Mouse (Mus musculus) cerebral cortex, adult 2 months (tissue): ENCODE results near the gene Tnfsf13.

Experiments used
- WGBS: fragments of 180-500 bp; shearing (Covaris S2); methylation state at CpG from one replicate; pipeline ENCODE4 v1.1.7; 2018; 5-methylcytosine and 5-hydroxymethylcytosine counted together

Tnfsf13 gene

DNA sequence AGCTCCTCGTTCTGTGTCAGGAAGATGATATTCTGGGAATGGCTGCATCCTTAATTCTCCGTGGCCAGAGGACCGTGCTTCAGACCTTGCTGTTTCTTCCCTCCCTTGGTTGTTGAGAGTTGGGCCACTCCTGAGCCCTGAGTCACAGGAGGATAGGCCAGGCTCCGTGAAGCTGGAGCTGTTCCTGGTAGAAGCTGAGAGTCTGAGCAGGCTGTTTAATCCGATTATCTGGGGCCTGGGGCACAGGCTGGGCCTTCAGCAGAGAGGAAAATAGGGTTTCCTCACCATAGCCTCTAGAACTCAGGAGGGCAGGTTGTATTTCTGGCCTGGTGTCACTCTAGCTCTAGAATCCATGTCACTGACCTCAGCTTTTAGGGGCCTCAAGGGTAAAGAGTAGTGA lies 32.2 kb downstream of the Tnfsf13 start:
- WGBS = 53% methylated on average over 5 of the region's 5 CpGs

- WGBS = 73% methylated on average over 5 of the region's 5 CpGs
Measured at GRCm38 (mm10) chr11:69645860-69646259, 39.7 kb downstream of the Tnfsf13 start.

DNA sequence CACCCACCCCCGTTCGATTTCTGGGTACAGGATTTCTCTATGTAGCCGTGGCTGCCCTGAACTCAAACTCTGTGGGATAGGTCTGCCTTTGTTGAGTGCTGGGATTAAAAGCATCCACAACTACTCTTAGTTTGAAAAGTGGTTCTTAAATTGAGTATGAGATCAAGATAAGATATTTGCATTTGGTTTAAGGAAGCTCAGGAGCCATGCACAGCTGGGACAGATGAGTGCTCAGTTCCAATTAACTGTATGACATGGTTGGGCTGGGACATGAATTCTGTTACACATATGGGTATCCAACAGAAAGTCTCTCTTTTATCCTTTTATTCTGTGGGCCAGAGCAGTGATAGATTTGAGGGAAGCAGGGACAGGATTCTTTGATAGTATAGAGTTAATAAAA lies 50.1 kb downstream of the Tnfsf13 start:
- WGBS = 51% methylated on average over 3 of the region's 3 CpGs

- WGBS = under 1% methylated on average over 48 of the region's 50 CpGs
Measured at GRCm38 (mm10) chr11:69633128-69633866, 52.3 kb downstream of the Tnfsf13 start.
